Mouse (Mus musculus): ENCODE data around the gene Ptprh. TPM values are rescaled to one million over a fixed set of nuclear protein-coding genes. Genes with fewer than 3 reads are reported as not detected.

Gene Ptprh
- polyA plus RNA-seq, 1 experiment: not detected

- H3K4me3 ChIP-seq (replicated peaks): no peak overlapping the region
- H3K36me3 ChIP-seq (ENCODE audit: control insufficient read depth): peaks cover 98% of the 10 kb centered on the region
- peaks cover 22% of the 10 kb centered on the region for H3K4me1 ChIP-seq (ENCODE audit: control insufficient read depth)
- TF ChIP-seq TAL1 (IDR thresholded peaks at IDR 0.05; ENCODE audit: low read length) (no peak), GATA1 (IDR thresholded peaks at IDR 0.05; ENCODE audit: low read length) (no peak)
- no peaks in the 10 kb centered on the region for H3K27me3 ChIP-seq (ENCODE audit: control insufficient read depth)
- H3K9me3 ChIP-seq (ENCODE audit: control insufficient read depth, low read length): no peaks in the 10 kb centered on the region
Observed at GRCm38 (mm10) chr7:4636179-4636578, 32.3 kb upstream of the Ptprh start.

DNA sequence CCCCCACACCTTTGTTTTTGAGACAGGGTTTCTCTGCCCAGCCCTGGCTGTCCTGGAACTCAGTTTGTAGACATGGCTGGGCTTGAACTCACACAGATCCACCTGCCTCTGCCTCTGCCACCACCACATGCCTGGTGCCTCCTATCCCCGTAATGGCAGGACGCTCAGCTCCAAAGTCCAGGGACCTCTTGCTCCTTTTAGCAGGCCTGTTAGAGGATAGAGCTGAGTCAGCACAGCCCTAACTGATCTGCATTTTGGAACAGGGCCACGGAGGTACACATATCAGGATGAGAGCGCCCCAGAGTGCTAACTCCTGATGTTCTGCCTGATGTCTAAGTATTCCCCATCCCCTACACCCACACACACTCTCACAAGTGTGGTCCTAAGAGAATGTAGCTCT is 27.2 kb upstream of the Ptprh start, which contains the start of gene Tmem86b:
TSS of gene Tmem86b (minus strand) at position 392 of the 400 bp plus-strand sequence.
- H3K4me1 ChIP-seq (ENCODE audit: control insufficient read depth): peaks cover 73% of the 10 kb centered on the region
- peak within 1 kb of the TSS; percentile 74 for H3K4me3 ChIP-seq (replicated peaks)

DNA sequence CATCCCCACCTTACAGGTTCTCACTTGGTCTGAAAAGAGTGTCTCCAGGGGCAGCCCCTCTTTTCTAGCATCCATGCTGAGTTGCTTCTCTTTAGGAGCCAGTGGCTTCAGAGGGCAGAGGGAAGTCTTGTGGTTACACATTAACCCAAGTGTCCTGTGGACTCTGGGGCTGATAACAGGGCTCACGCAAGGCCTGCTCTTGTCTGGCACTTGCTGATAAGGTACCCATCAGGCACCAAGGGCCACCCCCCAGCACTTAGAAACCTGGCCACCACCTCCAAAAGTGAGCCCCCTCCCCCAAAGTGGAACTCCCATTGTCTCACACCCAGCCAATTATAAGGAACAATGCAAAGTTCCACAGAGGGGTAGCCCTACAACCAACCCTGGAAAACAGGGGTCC is 26.4 kb upstream of the Ptprh start:
- no peaks in the 10 kb centered on the region for H3K27me3 ChIP-seq (ENCODE audit: control insufficient read depth)
- H3K4me1 ChIP-seq (ENCODE audit: control insufficient read depth): peaks cover 77% of the 10 kb centered on the region
- H3K36me3 ChIP-seq (ENCODE audit: control insufficient read depth): peaks cover 95% of the 10 kb centered on the region
- peak; percentile 95 for TF ChIP-seq TAL1 (IDR thresholded peaks at IDR 0.05; ENCODE audit: low read length)
- TF ChIP-seq GATA1 (IDR thresholded peaks at IDR 0.05; ENCODE audit: low read length): peak; percentile 96
- no peaks in the 10 kb centered on the region for H3K9me3 ChIP-seq (ENCODE audit: control insufficient read depth, low read length)
- peak overlapping the region; percentile 74 for H3K4me3 ChIP-seq (replicated peaks)

More for the DNA sequence above, 27.2 kb upstream of the Ptprh start, which contains the start of gene Tmem86b:
- Histone ChIP-seq H3K27me3 (ENCODE audit: control insufficient read depth) (no peaks in the 10 kb centered on the region), H3K9me3 (ENCODE audit: control insufficient read depth, low read length) (no peaks in the 10 kb centered on the region), H3K36me3 (ENCODE audit: control insufficient read depth) (peaks cover 97% of the 10 kb centered on the region)
- peak; percentile 36; the same call in 1 of the 2 replicates for TF ChIP-seq GATA1 (IDR thresholded peaks at IDR 0.05; ENCODE audit: low read length)
- TF ChIP-seq TAL1 (IDR thresholded peaks at IDR 0.05; ENCODE audit: low read length): no peak

- Histone ChIP-seq H3K4me3 (replicated peaks) (peak overlapping the region; percentile 74), H3K4me1 (ENCODE audit: control insufficient read depth) (peaks cover 79% of the 10 kb centered on the region), H3K36me3 (ENCODE audit: control insufficient read depth) (peaks cover 93% of the 10 kb centered on the region), H3K27me3 (ENCODE audit: control insufficient read depth) (no peaks in the 10 kb centered on the region), H3K9me3 (ENCODE audit: control insufficient read depth, low read length) (no peaks in the 10 kb centered on the region)
- TF ChIP-seq GATA1 (IDR thresholded peaks at IDR 0.05; ENCODE audit: low read length) (no peak), TAL1 (IDR thresholded peaks at IDR 0.05; ENCODE audit: low read length) (no peak)
Observed at GRCm38 (mm10) chr7:4629586-4629985, 25.7 kb upstream of the Ptprh start.

GRCm38 (mm10) chr7:4625928-4626327 is 22.1 kb upstream of the Ptprh start:
- peaks cover 58% of the 10 kb centered on the region for H3K36me3 ChIP-seq (ENCODE audit: control insufficient read depth)
- H3K27me3 ChIP-seq (ENCODE audit: control insufficient read depth): no peaks in the 10 kb centered on the region
- H3K9me3 ChIP-seq (ENCODE audit: control insufficient read depth, low read length): no peaks in the 10 kb centered on the region
- peaks cover 60% of the 10 kb centered on the region for H3K4me1 ChIP-seq (ENCODE audit: control insufficient read depth)
- TF ChIP-seq TAL1 (IDR thresholded peaks at IDR 0.05; ENCODE audit: low read length): no peak
- TF ChIP-seq GATA1 (IDR thresholded peaks at IDR 0.05; ENCODE audit: low read length): no peak
- H3K4me3 ChIP-seq (replicated peaks): no peak overlapping the region

GRCm38 (mm10) chr7:4624343-4624742 is 20.5 kb upstream of the Ptprh start:
- H3K4me3 ChIP-seq (replicated peaks): no peak overlapping the region
- H3K4me1 ChIP-seq (ENCODE audit: control insufficient read depth): peaks cover 54% of the 10 kb centered on the region
- H3K27me3 ChIP-seq (ENCODE audit: control insufficient read depth): no peaks in the 10 kb centered on the region
- TF ChIP-seq GATA1 (IDR thresholded peaks at IDR 0.05; ENCODE audit: low read length) (no peak), TAL1 (IDR thresholded peaks at IDR 0.05; ENCODE audit: low read length) (no peak)
- H3K9me3 ChIP-seq (ENCODE audit: control insufficient read depth, low read length): no peaks in the 10 kb centered on the region
- peaks cover 42% of the 10 kb centered on the region for H3K36me3 ChIP-seq (ENCODE audit: control insufficient read depth)

GRCm38 (mm10) chr7:4623544-4624189 is 19.8 kb upstream of the Ptprh start:
- H3K27me3 ChIP-seq (ENCODE audit: control insufficient read depth): no peaks in the 10 kb centered on the region
- H3K36me3 ChIP-seq (ENCODE audit: control insufficient read depth): peaks cover 36% of the 10 kb centered on the region
- no peak overlapping the region for H3K4me3 ChIP-seq (replicated peaks)
- TF ChIP-seq TAL1 (IDR thresholded peaks at IDR 0.05; ENCODE audit: low read length) (no peak), GATA1 (IDR thresholded peaks at IDR 0.05; ENCODE audit: low read length) (no peak)
- H3K9me3 ChIP-seq (ENCODE audit: control insufficient read depth, low read length): no peaks in the 10 kb centered on the region
- H3K4me1 ChIP-seq (ENCODE audit: control insufficient read depth): peaks cover 47% of the 10 kb centered on the region

GRCm38 (mm10) chr7:4619979-4620378 is 16.1 kb upstream of the Ptprh start:
- Histone ChIP-seq H3K36me3 (ENCODE audit: control insufficient read depth) (peaks cover 2% of the 10 kb centered on the region), H3K4me3 (replicated peaks) (no peak overlapping the region), H3K9me3 (ENCODE audit: control insufficient read depth, low read length) (no peaks in the 10 kb centered on the region), H3K4me1 (ENCODE audit: control insufficient read depth) (peaks cover 14% of the 10 kb centered on the region), H3K27me3 (ENCODE audit: control insufficient read depth) (peaks cover 2% of the 10 kb centered on the region; the same call in 1 of the 2 replicates)
- TF ChIP-seq TAL1 (IDR thresholded peaks at IDR 0.05; ENCODE audit: low read length): no peak
- TF ChIP-seq GATA1 (IDR thresholded peaks at IDR 0.05; ENCODE audit: low read length): no peak

DNA sequence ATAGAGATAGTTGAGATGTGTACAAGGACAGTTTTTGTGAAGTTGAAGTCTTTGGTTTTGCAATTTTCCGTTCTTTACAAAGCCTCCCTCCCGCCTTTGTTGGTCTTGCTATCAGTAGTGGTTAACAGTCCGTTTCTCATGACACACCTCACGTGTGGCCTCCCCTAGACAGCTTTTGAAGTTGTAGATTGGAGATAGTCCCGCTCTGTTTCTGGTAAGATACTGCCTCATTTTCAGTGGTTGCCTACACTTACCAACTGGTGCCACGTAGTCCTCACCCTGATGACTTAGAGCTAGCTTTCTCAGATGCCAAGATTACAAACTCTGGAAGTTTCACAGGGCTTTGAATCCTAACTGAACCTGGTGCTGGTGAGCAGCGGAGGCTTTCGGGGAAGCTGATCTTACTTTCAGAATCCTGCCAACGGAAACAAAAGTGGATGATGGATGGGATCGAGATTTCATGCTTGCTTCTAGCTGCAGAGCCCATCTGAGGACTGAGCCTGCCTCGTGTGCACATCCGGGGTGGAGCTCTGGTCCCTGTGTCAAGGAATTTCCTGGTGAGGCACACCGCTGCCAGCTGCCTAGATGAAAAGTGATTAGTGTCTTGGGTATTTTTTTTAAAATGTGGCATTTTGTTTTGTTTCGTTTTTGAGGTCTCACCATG is 10.0 kb upstream of the Ptprh start:
- H3K36me3 ChIP-seq (ENCODE audit: control insufficient read depth): no peaks in the 10 kb centered on the region
- peaks cover 5% of the 10 kb centered on the region; the same call in 1 of the 2 replicates for H3K27me3 ChIP-seq (ENCODE audit: control insufficient read depth)
- no peaks in the 10 kb centered on the region for H3K9me3 ChIP-seq (ENCODE audit: control insufficient read depth, low read length)
- peaks cover 2% of the 10 kb centered on the region for H3K4me1 ChIP-seq (ENCODE audit: control insufficient read depth)
- TF ChIP-seq TAL1 (IDR thresholded peaks at IDR 0.05; ENCODE audit: low read length): no peak
- TF ChIP-seq GATA1 (IDR thresholded peaks at IDR 0.05; ENCODE audit: low read length): no peak
- no peak overlapping the region for H3K4me3 ChIP-seq (replicated peaks)

All from erythroblast, embryonic 14.5 days (primary cell).